Mouse (Mus musculus): ENCODE measurements around the gene Olfr545. TPM values are rescaled to one million over a fixed set of nuclear protein-coding genes. Genes with fewer than 3 reads are reported as not detected.
A peak's percentile ranks its signal among the peaks of the same experiment; 100 is the strongest.

Olfr545 gene
- total RNA-seq, 2 experiments from 2014 or later = not detected

- no peak overlapping the region for H3K27ac ChIP-seq
- no peak overlapping the region for H3K4me3 ChIP-seq
- no peak for DNase-seq (ENCODE audit: low spot score in 2 of 2)
- TF ChIP-seq CTCF (conservative IDR thresholded peaks at IDR 0.05) = no peak
Measured at GRCm38 (mm10) chr7:102472675-102473074, 26.7 kb downstream of the Olfr545 start.

GRCm38 (mm10) chr7:102467566-102467965, 31.8 kb downstream of the Olfr545 start:
- H3K4me3 ChIP-seq = no peak overlapping the region

GRCm38 (mm10) chr7:102458618-102459380, 40.6 kb downstream of the Olfr545 start:
- no peak overlapping the region for H3K4me3 ChIP-seq
- no peak for TF ChIP-seq CTCF (conservative IDR thresholded peaks at IDR 0.05)
- DNase-seq (ENCODE audit: low spot score in 2 of 2) = no peak
- no peak overlapping the region for H3K27ac ChIP-seq

More at GRCm38 (mm10) chr7:102467566-102467965, 31.8 kb downstream of the Olfr545 start:
- H3K27ac ChIP-seq = no peak overlapping the region
- TF ChIP-seq CTCF (conservative IDR thresholded peaks at IDR 0.05) = no peak
- DNase-seq (ENCODE audit: low spot score in 2 of 2) = no peak

GRCm38 (mm10) chr7:102446438-102446837, 52.9 kb downstream of the Olfr545 start:
- no peak for TF ChIP-seq CTCF (conservative IDR thresholded peaks at IDR 0.05)
- DNase-seq (ENCODE audit: low spot score in 2 of 2) = no peak
- Histone ChIP-seq H3K4me3 (no peak overlapping the region), H3K27ac (no peak overlapping the region)

GRCm38 (mm10) chr7:102444301-102444700, 55.1 kb downstream of the Olfr545 start:
- no peak for DNase-seq (ENCODE audit: low spot score in 2 of 2)
- no peak overlapping the region for H3K27ac ChIP-seq
- H3K4me3 ChIP-seq = no peak overlapping the region
- TF ChIP-seq CTCF (conservative IDR thresholded peaks at IDR 0.05) = no peak

- no peak overlapping the region for H3K27ac ChIP-seq
- no peak for TF ChIP-seq CTCF (conservative IDR thresholded peaks at IDR 0.05)
- peak overlapping the region; percentile 86 for H3K4me3 ChIP-seq
- DNase-seq (ENCODE audit: low spot score in 2 of 2) = no peak
Measured at GRCm38 (mm10) chr7:102442432-102442831, 56.9 kb downstream of the Olfr545 start.

- H3K4me3 ChIP-seq = peak within 1 kb of the TSS; percentile 86
- peak within 1 kb of the TSS; percentile 75; the same call in 1 of the 2 replicates for H3K27ac ChIP-seq
- DNase-seq (ENCODE audit: low spot score in 2 of 2) = peak; percentile 97
- TF ChIP-seq CTCF (conservative IDR thresholded peaks at IDR 0.05) = no peak
Measured at GRCm38 (mm10) chr7:102441657-102442391, 57.5 kb downstream of the Olfr545 start, which contains the start of gene Rrm1. Gene Rrm1 (plus strand): TSS chr7:102441695.

Other genes starting within 250 kb of the Olfr545 start
- 10 to 100 TPM; 23.4 to 23.9 TPM for gene Rhog, start 243.5 kb downstream of the Olfr545 start, total RNA-seq (2021)
- 10 to 100 TPM; 61.3 to 66.8 TPM for gene Stim1, start 231.8 kb downstream of the Olfr545 start, total RNA-seq (2021)
- gene Rrm1, start 57.9 kb downstream of the Olfr545 start, total RNA-seq (2021) = 10 to 100 TPM; 10.8 to 13.0 TPM
- not detected for gene Olfr543, start 17.9 kb downstream of the Olfr545 start, total RNA-seq (2021)
- gene Olfr544, start 11.3 kb downstream of the Olfr545 start, total RNA-seq (2021) = not detected
- gene Olfr547, start 35.2 kb upstream of the Olfr545 start, total RNA-seq (2021) = not detected
- not detected for gene Olfr548-ps1, start 41.3 kb upstream of the Olfr545 start, total RNA-seq (2021)
- not detected for gene Olfr549, start 50.3 kb upstream of the Olfr545 start, total RNA-seq (2021)
- 1 to 10 TPM; 3.0 to 5.1 TPM for gene Trim21, start 65.9 kb upstream of the Olfr545 start, total RNA-seq (2021)
- 1 to 10 TPM; 1.9 TPM for gene Olfr550, start 71.9 kb upstream of the Olfr545 start, total RNA-seq (2021)
- not detected for gene Olfr551, start 92.3 kb upstream of the Olfr545 start, total RNA-seq (2021)
- gene Olfr552, start 98.2 kb upstream of the Olfr545 start, total RNA-seq (2021) = under 1 TPM; 0.15 to 0.28 TPM
- not detected for gene Olfr553, start 118.6 kb upstream of the Olfr545 start, total RNA-seq (2021)
- not detected for gene Olfr554, start 138.9 kb upstream of the Olfr545 start, total RNA-seq (2021)
- not detected for gene Olfr555, start 159.2 kb upstream of the Olfr545 start, total RNA-seq (2021)
- not detected for gene Olfr556, start 165.3 kb upstream of the Olfr545 start, total RNA-seq (2021)
- 1 to 10 TPM; 7.1 to 7.2 TPM for gene Trim68, start 187.8 kb upstream of the Olfr545 start, total RNA-seq (2021)
- not detected for gene Olfr557, start 196.3 kb upstream of the Olfr545 start, total RNA-seq (2021)
- under 1 TPM; 0.15 to 0.46 TPM for gene Olfr558, start 202.6 kb upstream of the Olfr545 start, total RNA-seq (2021)
- gene Olfr33, start 219.5 kb upstream of the Olfr545 start, total RNA-seq (2021) = not detected
- gene Olfr559, start 227.9 kb upstream of the Olfr545 start, total RNA-seq (2021) = not detected

All from layer of hippocampus, adult 2 months (tissue).